Mouse (Mus musculus) thymus, adult 2 months (tissue): ENCODE data around the gene Topbp1. TPM values are rescaled to one million over a fixed set of nuclear protein-coding genes. Genes with fewer than 3 reads are reported as not detected.
"Not testable (repeated sequence)": the region's sequence is repeated elsewhere in the genome, so short reads cannot be mapped to it uniquely, and the experiment has no call there.

Experiments
- DNase-seq: peaks from one replicate; pipeline ENCODE4 v3.0.0; 2021
- H3K27ac ChIP-seq: fragments of 200-500 bp; 2 replicates; pipeline ENCODE4 v1.5.1; 2012; ENCODE audit warnings: low read length, control low read depth; ENCODE audit not compliant: control insufficient read depth, insufficient read depth
- H3K27me3 ChIP-seq: fragments of 200-500 bp; 2 replicates; pipeline ENCODE4 v1.6.1; 2012; ENCODE audit warnings: mild to moderate bottlenecking, low read length, moderate library complexity, mixed read lengths; ENCODE audit not compliant: control insufficient read depth, insufficient read depth
- H3K36me3 ChIP-seq: fragments of 200-500 bp; 2 replicates; pipeline ENCODE4 v1.6.1; 2012; ENCODE audit warnings: mild to moderate bottlenecking, low read length, moderate library complexity; ENCODE audit not compliant: control insufficient read depth, insufficient read depth
- H3K4me1 ChIP-seq: fragments of 200-500 bp; replicated peaks from 2 replicates; pipeline ENCODE4 v1.6.1; 2012; ENCODE audit warnings: low read length; ENCODE audit not compliant: control insufficient read depth, insufficient read depth
- H3K4me3 ChIP-seq: fragments of 200-500 bp; 2 replicates; pipeline ENCODE4 v1.5.1; 2012; ENCODE audit warnings: mild to moderate bottlenecking, low read length, control low read depth, moderate library complexity; ENCODE audit not compliant: control insufficient read depth, insufficient read depth
- CTCF ChIP-seq: fragments of 200-500 bp; IDR thresholded peaks from 2 replicates; pipeline ENCODE4 v1.5.1; 2012; ENCODE audit warnings: mild to moderate bottlenecking, control low read depth, low read length, moderate library complexity, borderline replicate concordance; ENCODE audit not compliant: control insufficient read depth, poor library complexity, insufficient read depth; ENCODE audit errors: extremely low read depth
- POLR2A ChIP-seq: fragments of 200-500 bp; IDR thresholded peaks from 2 replicates; pipeline ENCODE4 v1.6.1; 2012; ENCODE audit warnings: mild to moderate bottlenecking, low read length, control low read depth, moderate library complexity; ENCODE audit not compliant: control insufficient read depth, poor library complexity, insufficient read depth; ENCODE audit errors: extremely low read depth
- WGBS: fragments of 180-500 bp; shearing (Covaris S2); methylation state at CpG from one replicate; pipeline ENCODE4 v1.1.7; 2018; 5-methylcytosine and 5-hydroxymethylcytosine counted together
- polyA plus RNA-seq: library from polyadenylated mRNA; depleted of rRNA; stranded (reverse); fragments of >200 nt; gene quantifications from 2 replicates; pipeline ENCODE4 v1.2.3, GENCODE M21; 2012

The Topbp1 gene
- polyA plus RNA-seq, 1 experiment: 41.5 TPM

DNA sequence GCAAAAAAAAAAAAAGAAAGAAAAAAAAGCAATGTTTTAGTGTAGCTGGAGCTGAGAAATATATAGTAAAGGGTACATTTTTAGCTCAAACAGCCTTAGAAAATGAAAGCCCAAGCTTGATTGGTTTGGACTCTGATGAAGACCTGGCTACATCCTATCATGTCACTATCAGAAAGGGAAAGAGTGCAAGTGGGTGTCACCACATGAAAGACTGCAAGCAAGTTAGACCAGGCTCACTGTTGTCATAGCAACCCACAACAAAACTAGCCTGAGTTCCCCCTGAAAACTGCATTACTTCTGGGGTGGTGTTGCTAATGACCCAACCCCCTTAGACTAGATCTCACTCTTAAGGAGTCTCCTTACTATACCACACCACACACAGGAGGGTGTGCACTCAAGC, 31.9 kb downstream of the Topbp1 start:
- H3K27ac ChIP-seq: no peak overlapping the region
- peaks cover 75% of the 10 kb centered on the region for H3K36me3 ChIP-seq
- H3K4me3 ChIP-seq: no peak overlapping the region
- no peaks in the 10 kb centered on the region for H3K27me3 ChIP-seq
- DNase-seq: no peak
- no peak for TF ChIP-seq CTCF
- no peak for TF ChIP-seq POLR2A
- H3K4me1 ChIP-seq: no peaks in the 10 kb centered on the region

DNA sequence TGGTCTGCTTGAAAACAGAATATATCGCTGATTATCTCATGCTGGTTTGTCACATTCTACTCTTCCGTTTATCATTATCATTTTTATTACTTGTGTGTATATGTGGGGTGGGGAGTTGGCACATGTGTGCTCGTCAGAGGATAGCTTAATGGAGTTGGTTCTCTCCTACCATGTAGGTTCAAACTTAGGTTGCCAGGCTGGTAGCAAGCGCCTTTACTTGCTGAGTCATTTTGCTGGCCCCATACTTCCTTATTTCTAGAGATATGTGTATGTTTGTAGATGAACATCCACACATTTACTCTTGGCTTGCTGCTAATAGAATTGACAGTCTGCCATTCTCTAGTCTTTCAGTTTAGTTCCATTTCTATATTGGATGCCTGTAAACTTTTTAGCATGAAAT, 42.0 kb downstream of the Topbp1 start:
- H3K4me1 ChIP-seq: no peaks in the 10 kb centered on the region
- 78% methylated on average over 4 of the region's 4 CpGs for WGBS
- peaks cover 74% of the 10 kb centered on the region for H3K36me3 ChIP-seq
- no peak overlapping the region for H3K27ac ChIP-seq
- no peak overlapping the region for H3K4me3 ChIP-seq
- no peak for DNase-seq
- TF ChIP-seq POLR2A: no peak
- H3K27me3 ChIP-seq: no peaks in the 10 kb centered on the region

DNA sequence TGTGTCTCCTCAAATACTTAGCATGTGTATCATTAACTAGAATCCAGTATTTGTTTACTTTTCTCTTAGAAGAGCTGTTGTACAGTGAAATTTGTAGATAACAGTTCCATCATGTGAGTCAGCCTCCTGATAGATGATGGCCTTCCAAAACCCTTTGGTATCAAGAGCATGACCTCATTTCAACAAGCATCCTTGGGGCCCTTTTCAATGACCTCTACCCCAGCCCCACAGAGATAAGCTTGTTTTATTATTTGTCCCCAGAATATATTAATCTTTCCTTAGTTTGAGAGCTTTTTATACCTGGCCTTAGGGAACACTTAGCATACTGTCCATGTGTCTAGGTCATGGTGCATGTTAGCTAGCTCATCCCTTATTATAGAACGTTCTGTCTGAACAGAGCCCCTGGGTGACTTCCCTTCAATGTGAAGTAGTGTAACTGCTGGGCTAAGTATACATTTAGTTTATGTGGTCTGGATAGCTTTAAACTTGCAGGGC, 43.0 kb downstream of the Topbp1 start:
- no peak for DNase-seq
- Histone ChIP-seq H3K4me1 (no peaks in the 10 kb centered on the region), H3K27me3 (no peaks in the 10 kb centered on the region), H3K27ac (no peak overlapping the region), H3K36me3 (peaks cover 67% of the 10 kb centered on the region), H3K4me3 (no peak overlapping the region)
- WGBS: 95% methylated on average over 1 of the region's 1 CpGs
- no peak for TF ChIP-seq POLR2A
- no peak for TF ChIP-seq CTCF

DNA sequence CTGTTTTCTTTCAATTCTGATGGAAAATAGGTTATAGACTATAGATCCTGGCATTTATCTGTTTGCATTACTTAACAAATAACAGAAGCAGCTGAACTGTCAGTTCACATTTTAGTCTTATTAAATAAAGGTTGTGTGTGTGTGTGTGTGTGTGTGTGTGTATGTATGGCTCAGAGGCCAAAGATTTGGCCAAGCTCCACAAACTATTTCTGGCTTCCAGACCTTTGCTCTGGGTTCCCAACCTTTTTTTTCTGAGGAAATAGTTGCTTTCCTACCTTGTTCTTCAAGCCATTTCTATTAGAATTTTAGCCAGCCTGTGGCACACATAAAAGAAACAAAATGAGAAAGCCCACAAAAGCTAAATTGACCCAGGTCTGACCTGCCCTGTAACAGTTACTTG, 43.8 kb downstream of the Topbp1 start:
- Histone ChIP-seq H3K4me3 (no peak overlapping the region), H3K27ac (no peak overlapping the region), H3K36me3 (peaks cover 60% of the 10 kb centered on the region), H3K4me1 (no peaks in the 10 kb centered on the region), H3K27me3 (no peaks in the 10 kb centered on the region)
- TF ChIP-seq POLR2A (no peak), CTCF (no peak)
- no peak for DNase-seq

DNA sequence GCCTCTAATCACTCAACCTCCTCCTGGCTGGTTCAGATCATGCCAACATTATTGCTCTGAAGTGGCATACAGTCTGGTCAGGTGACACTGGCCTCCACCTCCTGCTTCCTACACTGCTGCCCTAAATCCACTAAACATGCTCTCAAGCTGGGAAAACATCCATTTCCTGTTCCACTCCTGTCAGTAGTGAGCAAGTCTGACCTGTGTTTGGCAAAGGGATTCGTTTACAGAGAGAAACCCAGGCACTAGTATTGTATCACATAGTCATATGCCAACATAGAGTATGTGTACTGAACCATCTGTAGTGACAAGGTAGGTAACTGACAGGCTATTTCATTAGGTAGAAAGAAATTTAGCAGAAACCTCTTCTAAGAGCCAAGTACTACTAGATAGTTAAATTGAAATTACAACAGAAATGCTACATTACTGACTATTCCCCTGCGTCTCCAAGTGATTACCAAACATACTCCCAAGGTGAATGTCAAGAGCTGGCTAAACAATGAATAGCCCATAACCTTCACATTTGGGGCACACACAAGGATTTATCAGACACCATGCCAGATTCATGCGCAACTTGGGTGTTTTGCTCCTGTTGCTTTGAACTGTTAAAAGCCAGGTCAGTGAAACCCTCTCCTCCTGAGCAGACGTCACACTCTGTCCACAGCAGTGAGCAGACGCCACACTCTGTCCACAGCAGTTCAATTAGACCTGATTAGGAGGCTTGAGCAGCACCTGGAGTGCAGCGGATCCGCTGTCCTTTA, 48.7 kb downstream of the Topbp1 start:
- H3K4me3 ChIP-seq, DNase-seq, H3K4me1 ChIP-seq, H3K27ac ChIP-seq, H3K27me3 ChIP-seq: not testable (repeated sequence)
- peaks cover 47% of the 10 kb centered on the region for H3K36me3 ChIP-seq
- 95% methylated on average over 7 of the region's 7 CpGs for WGBS

DNA sequence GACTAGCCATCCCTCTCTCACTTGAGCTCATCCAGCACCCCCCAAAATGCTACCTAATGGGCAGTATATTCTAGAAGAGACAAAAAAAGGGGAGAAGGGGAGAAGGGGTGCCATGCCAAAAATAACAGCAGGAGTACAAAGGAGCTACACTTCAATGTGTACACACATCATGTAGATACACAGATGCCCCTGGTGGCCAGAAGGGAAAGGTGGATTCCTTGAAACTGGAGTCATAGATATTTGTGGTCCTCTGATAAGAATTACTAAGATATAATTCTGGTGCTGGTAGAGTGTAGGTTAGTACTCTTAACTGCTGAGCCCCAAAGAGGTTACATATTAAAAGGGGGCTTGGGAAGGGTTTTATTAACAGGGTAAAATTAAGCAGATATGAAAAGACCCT, 52.9 kb downstream of the Topbp1 start:
- H3K36me3 ChIP-seq: peaks cover 45% of the 10 kb centered on the region
- no peak overlapping the region for H3K4me3 ChIP-seq
- no peaks in the 10 kb centered on the region for H3K27me3 ChIP-seq
- no peak for TF ChIP-seq POLR2A
- no peak for TF ChIP-seq CTCF
- H3K4me1 ChIP-seq: no peaks in the 10 kb centered on the region
- DNase-seq: no peak
- H3K27ac ChIP-seq: no peak overlapping the region

DNA sequence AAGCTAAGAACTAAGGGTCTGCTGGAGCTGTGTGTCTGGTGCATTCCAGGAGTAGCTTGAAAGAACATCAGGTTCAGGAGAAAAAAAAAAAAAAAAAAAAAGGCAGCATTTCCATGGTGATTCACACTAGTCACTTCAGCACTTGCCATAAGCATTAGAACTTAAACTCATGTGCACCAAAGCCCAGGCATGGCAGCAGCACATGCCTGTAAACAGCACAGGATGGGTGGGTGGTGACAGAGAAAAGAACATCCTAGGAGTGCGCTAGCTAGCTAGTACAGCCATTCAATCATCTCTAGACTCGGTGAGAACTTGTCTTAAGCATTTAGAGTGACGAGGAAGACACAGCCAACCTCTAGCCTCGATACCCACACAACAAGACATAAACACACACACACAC, 53.5 kb downstream of the Topbp1 start:
- no peak for DNase-seq
- TF ChIP-seq CTCF (no peak), POLR2A (no peak)
- no peak overlapping the region for H3K27ac ChIP-seq
- peaks cover 2% of the 10 kb centered on the region for H3K4me1 ChIP-seq
- no peak overlapping the region for H3K4me3 ChIP-seq
- peaks cover 51% of the 10 kb centered on the region for H3K36me3 ChIP-seq
- no peaks in the 10 kb centered on the region for H3K27me3 ChIP-seq
- 84% methylated on average over 4 of the region's 4 CpGs for WGBS
